Mouse (Mus musculus) heart, embryonic 16.5 days (tissue): ENCODE data around the gene Sorcs3. TPM values are rescaled to one million over a fixed set of nuclear protein-coding genes. Genes with fewer than 3 reads are reported as not detected.

Source experiments
- ATAC-seq: fragments of 200-750 bp; cut with Nextera tagmentation; replicated peaks from 2 replicates; pipeline ENCODE4 v1.8.0; 2017; ENCODE audit warnings: moderate number of reproducible peaks; ENCODE audit not compliant: insufficient read depth, low FRiP score; ENCODE audit errors: extremely low read depth
- H3K27ac ChIP-seq: fragments of 300-500 bp; sonication (generic); 2 replicates; pipeline ENCODE4 v1.5.1; 2014; ENCODE audit warnings: mild to moderate bottlenecking, low read length, control low read depth, moderate library complexity
- H3K27me3 ChIP-seq: fragments of 300-500 bp; sonication (generic); 2 replicates; pipeline ENCODE4 v1.6.1; 2014; ENCODE audit warnings: low read length, mixed read lengths; ENCODE audit not compliant: control insufficient read depth, insufficient read depth
- H3K36me3 ChIP-seq: fragments of 300-500 bp; sonication (generic); 2 replicates; pipeline ENCODE4 v1.6.1; 2014; ENCODE audit not compliant: control insufficient read depth, insufficient read depth
- H3K4me1 ChIP-seq: fragments of 300-500 bp; sonication (generic); 2 replicates; pipeline ENCODE4 v1.6.1; 2014; ENCODE audit warnings: low read length, mixed read lengths; ENCODE audit not compliant: control insufficient read depth, insufficient read depth
- H3K4me2 ChIP-seq: fragments of 300-500 bp; sonication (generic); 2 replicates; pipeline ENCODE4 v1.6.1; 2014; ENCODE audit warnings: low read depth, mild to moderate bottlenecking, control low read depth, low read length
- H3K4me3 ChIP-seq: fragments of 300-500 bp; sonication (generic); 2 replicates; pipeline ENCODE4 v1.5.1; 2014; ENCODE audit warnings: mild to moderate bottlenecking, control low read depth, low read length
- H3K9ac ChIP-seq: fragments of 300-500 bp; sonication (generic); 2 replicates; pipeline ENCODE4 v1.6.1; 2014; ENCODE audit warnings: low read length, control low read depth
- H3K9me3 ChIP-seq: fragments of 300-500 bp; sonication (generic); replicated peaks from 2 replicates; pipeline ENCODE4 v1.6.1; 2016; ENCODE audit warnings: low read length; ENCODE audit not compliant: control insufficient read depth
- WGBS: fragments of 180-500 bp; shearing (Covaris S2); extraction: QIAGEN DNeasy Blood & Tissue Kit; methylation state at CpG from one replicate; pipeline ENCODE4 v1.1.7; 2014; 5-methylcytosine and 5-hydroxymethylcytosine counted together
- polyA plus RNA-seq: library from polyadenylated mRNA; unstranded; fragments of >200 nt; fragmentation: Nextera tagmentation; extraction: Ambion mirVana; gene quantifications from 2 replicates; pipeline ENCODE4 v1.2.1, GENCODE M21; 2015

Gene Sorcs3
- polyA plus RNA-seq, 1 experiment from 2014 or later = 0.21 TPM

- Histone ChIP-seq H3K27ac (no peak overlapping the region), H3K4me1 (no peaks in the 10 kb centered on the region), H3K36me3 (no peaks in the 10 kb centered on the region), H3K4me2 (no peak overlapping the region), H3K4me3 (no peak overlapping the region), H3K27me3 (no peaks in the 10 kb centered on the region), H3K9me3 (peaks cover 1% of the 10 kb centered on the region; the same call in 1 of the 2 replicates), H3K9ac (no peak overlapping the region)
- WGBS = 78% methylated on average over 2 of the region's 2 CpGs
- ATAC-seq = no peak
These were observed 565.7 kb downstream of the Sorcs3 start for GRCm38 (mm10) chr19:48771565-48771964.

GRCm38 (mm10) chr19:48779095-48779765, 573.4 kb downstream of the Sorcs3 start:
- Histone ChIP-seq H3K4me3 (no peak overlapping the region), H3K27me3 (no peaks in the 10 kb centered on the region), H3K36me3 (no peaks in the 10 kb centered on the region), H3K4me2 (no peak overlapping the region), H3K27ac (no peak overlapping the region), H3K4me1 (no peaks in the 10 kb centered on the region), H3K9ac (no peak overlapping the region), H3K9me3 (peaks cover 5% of the 10 kb centered on the region; the same call in 1 of the 2 replicates)
- WGBS = 67% methylated on average over 3 of the region's 3 CpGs
- ATAC-seq = no peak

- no peak overlapping the region for H3K4me2 ChIP-seq
- H3K9ac ChIP-seq = no peak overlapping the region
- no peak overlapping the region for H3K4me3 ChIP-seq
- no peaks in the 10 kb centered on the region for H3K36me3 ChIP-seq
- 62% methylated on average over 2 of the region's 2 CpGs for WGBS
- no peaks in the 10 kb centered on the region for H3K4me1 ChIP-seq
- no peak for ATAC-seq
- no peak overlapping the region for H3K27ac ChIP-seq
- H3K9me3 ChIP-seq = peaks cover 5% of the 10 kb centered on the region; the same call in 1 of the 2 replicates
- H3K27me3 ChIP-seq = no peaks in the 10 kb centered on the region
These were observed 575.0 kb downstream of the Sorcs3 start for GRCm38 (mm10) chr19:48780813-48781212.

- no peaks in the 10 kb centered on the region for H3K9me3 ChIP-seq
- no peak overlapping the region for H3K4me3 ChIP-seq
- no peak overlapping the region for H3K27ac ChIP-seq
- H3K27me3 ChIP-seq = no peaks in the 10 kb centered on the region
- 80% methylated on average over 7 of the region's 7 CpGs for WGBS
- no peaks in the 10 kb centered on the region for H3K4me1 ChIP-seq
- no peak overlapping the region for H3K9ac ChIP-seq
- no peak overlapping the region for H3K4me2 ChIP-seq
- no peaks in the 10 kb centered on the region for H3K36me3 ChIP-seq
- no peak for ATAC-seq
These were observed 576.3 kb downstream of the Sorcs3 start for GRCm38 (mm10) chr19:48782024-48782721.

- Histone ChIP-seq H3K4me2 (no peak overlapping the region), H3K9ac (no peak overlapping the region), H3K27ac (no peak overlapping the region), H3K9me3 (no peaks in the 10 kb centered on the region), H3K27me3 (no peaks in the 10 kb centered on the region), H3K36me3 (no peaks in the 10 kb centered on the region), H3K4me1 (no peaks in the 10 kb centered on the region), H3K4me3 (no peak overlapping the region)
- 79% methylated on average over 4 of the region's 4 CpGs for WGBS
- ATAC-seq = no peak
These were observed 581.4 kb downstream of the Sorcs3 start for GRCm38 (mm10) chr19:48787269-48787668.

GRCm38 (mm10) chr19:48804546-48804945, 598.7 kb downstream of the Sorcs3 start:
- H3K9me3 ChIP-seq = no peaks in the 10 kb centered on the region
- no peaks in the 10 kb centered on the region for H3K27me3 ChIP-seq
- H3K27ac ChIP-seq = no peak overlapping the region
- ATAC-seq = no peak
- no peak overlapping the region for H3K4me3 ChIP-seq
- H3K4me2 ChIP-seq = no peak overlapping the region
- WGBS = 64% methylated on average over 6 of the region's 6 CpGs
- H3K9ac ChIP-seq = no peak overlapping the region
- H3K4me1 ChIP-seq = no peaks in the 10 kb centered on the region
- H3K36me3 ChIP-seq = no peaks in the 10 kb centered on the region

GRCm38 (mm10) chr19:48811541-48811940, 605.7 kb downstream of the Sorcs3 start:
- WGBS = 58% methylated on average over 3 of the region's 3 CpGs

GRCm38 (mm10) chr19:48813823-48814222, 608.0 kb downstream of the Sorcs3 start:
- Histone ChIP-seq H3K27ac (no peak overlapping the region), H3K4me1 (no peaks in the 10 kb centered on the region), H3K9me3 (no peaks in the 10 kb centered on the region), H3K9ac (no peak overlapping the region), H3K27me3 (no peaks in the 10 kb centered on the region), H3K4me3 (no peak overlapping the region), H3K4me2 (no peak overlapping the region), H3K36me3 (no peaks in the 10 kb centered on the region)
- ATAC-seq = no peak
- 79% methylated on average over 4 of the region's 4 CpGs for WGBS

More at GRCm38 (mm10) chr19:48811541-48811940, 605.7 kb downstream of the Sorcs3 start:
- H3K4me1 ChIP-seq = no peaks in the 10 kb centered on the region
- H3K36me3 ChIP-seq = no peaks in the 10 kb centered on the region
- H3K9me3 ChIP-seq = no peaks in the 10 kb centered on the region
- H3K4me2 ChIP-seq = no peak overlapping the region
- no peak overlapping the region for H3K4me3 ChIP-seq
- H3K27ac ChIP-seq = no peak overlapping the region
- H3K9ac ChIP-seq = no peak overlapping the region
- no peak for ATAC-seq
- no peaks in the 10 kb centered on the region for H3K27me3 ChIP-seq

- WGBS = 89% methylated on average over 3 of the region's 3 CpGs
- H3K9ac ChIP-seq = no peak overlapping the region
- H3K9me3 ChIP-seq = no peaks in the 10 kb centered on the region
- H3K27me3 ChIP-seq = no peaks in the 10 kb centered on the region
- no peak for ATAC-seq
- no peak overlapping the region for H3K27ac ChIP-seq
- no peaks in the 10 kb centered on the region for H3K36me3 ChIP-seq
- H3K4me3 ChIP-seq = no peak overlapping the region
- no peaks in the 10 kb centered on the region for H3K4me1 ChIP-seq
- no peak overlapping the region for H3K4me2 ChIP-seq
These were observed 609.2 kb downstream of the Sorcs3 start for GRCm38 (mm10) chr19:48815064-48815463.
